Mouse (Mus musculus) lung, postnatal 0 days (tissue): ENCODE results near the gene Slc6a2.

Experiments used
- CTCF ChIP-seq: IDR thresholded peaks from 2 replicates; pipeline ENCODE4 v1.5.1; 2016; ENCODE audit warnings: antibody characterized with exemption, mild to moderate bottlenecking
- EP300 ChIP-seq: IDR thresholded peaks from 2 replicates; pipeline ENCODE4 v1.6.1; 2016; ENCODE audit warnings: antibody characterized with exemption, mild to moderate bottlenecking, control low read depth

- TF ChIP-seq CTCF (no peak), EP300 (no peak)
Measured at GRCm38 (mm10) chr8:92954044-92954443, 5.8 kb upstream of the Slc6a2 start.
